Mouse (Mus musculus): ENCODE measurements around the gene Rab11fip5. TPM values are rescaled to one million over a fixed set of nuclear protein-coding genes. Genes with fewer than 3 reads are reported as not detected.

The Rab11fip5 gene
- polyA plus RNA-seq, 1 experiment from 2014 or later = 0.79 TPM

DNA sequence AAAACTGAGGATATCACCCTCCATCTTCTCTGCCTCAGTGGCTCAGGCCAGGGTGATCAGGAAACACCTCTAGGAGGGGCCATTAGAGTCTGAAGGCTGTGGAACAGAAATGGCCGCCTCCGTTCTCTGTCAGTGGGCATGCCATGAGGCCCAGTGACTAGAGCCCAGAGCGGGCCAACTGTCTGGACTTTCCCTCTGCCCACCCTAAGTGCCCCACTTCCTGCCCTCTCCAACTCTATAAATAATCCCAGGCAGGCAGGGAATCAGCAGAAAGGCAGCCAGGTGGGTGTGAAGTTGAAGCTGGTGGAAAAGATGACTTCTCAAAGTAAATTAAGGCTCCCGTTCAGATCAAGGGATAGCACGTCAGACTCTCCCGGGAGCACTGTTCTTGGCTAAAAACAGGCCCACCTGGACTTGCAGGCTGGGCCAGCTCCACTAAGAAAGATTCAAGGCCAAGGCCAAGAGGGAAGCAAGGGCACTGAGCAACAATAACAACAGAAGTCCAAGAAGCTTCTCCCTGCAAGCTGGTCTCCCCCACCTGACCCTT is 2.5 kb downstream of the Rab11fip5 start:
- H3K9ac ChIP-seq = no peak overlapping the region
- peaks cover 28% of the 10 kb centered on the region for H3K27me3 ChIP-seq (replicated peaks)
- no peak for ATAC-seq
- H3K9me3 ChIP-seq (replicated peaks) = no peaks in the 10 kb centered on the region
- H3K4me2 ChIP-seq = no peak overlapping the region
- no peaks in the 10 kb centered on the region for H3K36me3 ChIP-seq
- H3K27ac ChIP-seq = no peak overlapping the region
- peaks cover 49% of the 10 kb centered on the region for H3K4me1 ChIP-seq
- no peak overlapping the region for H3K4me3 ChIP-seq
- 83% methylated on average over 6 of the region's 6 CpGs for WGBS (ENCODE audit: insufficient replicate concordance)

- Histone ChIP-seq H3K27me3 (replicated peaks) (peaks cover 28% of the 10 kb centered on the region), H3K36me3 (no peaks in the 10 kb centered on the region), H3K9ac (no peak overlapping the region), H3K4me1 (peaks cover 48% of the 10 kb centered on the region), H3K4me2 (no peak overlapping the region), H3K27ac (no peak overlapping the region), H3K4me3 (no peak overlapping the region), H3K9me3 (replicated peaks) (no peaks in the 10 kb centered on the region)
- WGBS (ENCODE audit: insufficient replicate concordance) = 84% methylated on average over 9 of the region's 9 CpGs
- no peak for ATAC-seq
Observed at GRCm38 (mm10) chr6:85370666-85371430, 3.6 kb downstream of the Rab11fip5 start.

DNA sequence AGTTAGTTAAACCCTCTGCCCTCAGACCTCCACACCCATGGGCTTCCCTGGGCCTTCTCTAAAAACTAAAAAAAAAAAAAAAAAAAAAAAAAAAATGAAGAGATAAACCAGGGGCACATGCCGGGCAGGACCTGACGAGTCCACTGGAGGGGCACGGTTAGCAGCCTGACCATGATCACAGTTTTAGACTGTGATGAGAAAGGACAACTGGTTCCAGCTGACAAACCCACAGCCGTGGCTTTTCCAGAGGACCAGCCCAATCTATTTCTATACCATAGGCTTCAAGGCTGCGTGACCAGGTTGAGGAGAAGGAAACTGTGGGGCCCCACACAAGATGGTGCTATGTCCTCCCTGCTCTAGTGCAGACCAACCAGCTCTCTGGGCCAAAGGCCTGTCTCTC is 4.4 kb downstream of the Rab11fip5 start:
- H3K36me3 ChIP-seq = no peaks in the 10 kb centered on the region
- no peak overlapping the region for H3K4me2 ChIP-seq
- no peaks in the 10 kb centered on the region for H3K9me3 ChIP-seq (replicated peaks)
- WGBS (ENCODE audit: insufficient replicate concordance) = 68% methylated on average over 5 of the region's 5 CpGs
- no peak overlapping the region for H3K4me3 ChIP-seq
- no peak overlapping the region for H3K27ac ChIP-seq
- peaks cover 28% of the 10 kb centered on the region for H3K27me3 ChIP-seq (replicated peaks)
- peaks cover 43% of the 10 kb centered on the region for H3K4me1 ChIP-seq
- H3K9ac ChIP-seq = no peak overlapping the region
- ATAC-seq = no peak

DNA sequence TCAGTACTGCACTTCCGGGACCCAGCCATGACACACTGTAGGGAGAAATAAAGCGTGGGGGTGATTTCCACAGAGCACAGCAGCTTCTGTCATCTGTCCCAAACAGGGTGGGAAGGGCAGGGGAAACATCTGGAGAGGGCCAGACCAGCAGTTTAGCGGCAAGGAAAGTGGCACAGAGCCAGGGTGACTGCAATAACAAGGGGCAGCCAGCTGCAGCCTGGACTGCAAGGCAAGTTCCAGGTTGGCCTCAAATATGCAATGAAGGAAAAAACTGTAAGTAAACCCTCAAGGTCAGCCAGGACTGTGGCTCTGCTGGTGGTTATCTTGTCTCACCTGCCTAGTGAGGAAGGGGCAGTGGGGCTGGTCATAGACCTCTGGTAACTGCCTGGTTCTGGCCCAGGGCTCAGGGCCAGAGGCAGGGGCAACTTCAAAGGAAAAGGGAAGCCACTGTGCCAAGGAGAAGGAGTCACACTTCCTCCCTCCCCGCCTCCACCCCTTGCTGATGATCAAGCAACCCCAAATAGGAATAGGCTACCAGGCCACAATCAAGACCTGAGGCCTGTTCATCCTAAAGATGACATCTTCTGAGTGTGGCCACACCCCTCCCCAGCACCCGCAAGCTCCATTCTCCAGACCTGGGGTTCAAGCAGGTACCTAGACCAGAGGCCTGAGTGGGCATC is 5.1 kb downstream of the Rab11fip5 start:
- H3K4me2 ChIP-seq = no peak overlapping the region
- no peak overlapping the region for H3K27ac ChIP-seq
- no peaks in the 10 kb centered on the region for H3K9me3 ChIP-seq (replicated peaks)
- no peak overlapping the region for H3K4me3 ChIP-seq
- H3K36me3 ChIP-seq = no peaks in the 10 kb centered on the region
- peaks cover 38% of the 10 kb centered on the region for H3K4me1 ChIP-seq
- no peak for ATAC-seq
- WGBS (ENCODE audit: insufficient replicate concordance) = 75% methylated on average over 5 of the region's 5 CpGs
- H3K27me3 ChIP-seq (replicated peaks) = peaks cover 28% of the 10 kb centered on the region
- no peak overlapping the region for H3K9ac ChIP-seq

- no peaks in the 10 kb centered on the region for H3K36me3 ChIP-seq
- H3K27ac ChIP-seq = no peak overlapping the region
- 52% methylated on average over 5 of the region's 5 CpGs for WGBS (ENCODE audit: insufficient replicate concordance)
- peaks cover 23% of the 10 kb centered on the region for H3K27me3 ChIP-seq (replicated peaks)
- no peak for ATAC-seq
- no peaks in the 10 kb centered on the region for H3K9me3 ChIP-seq (replicated peaks)
- H3K9ac ChIP-seq = no peak overlapping the region
- H3K4me3 ChIP-seq = no peak overlapping the region
- no peak overlapping the region for H3K4me2 ChIP-seq
- H3K4me1 ChIP-seq = peaks cover 32% of the 10 kb centered on the region
Observed at GRCm38 (mm10) chr6:85368722-85369121, 5.7 kb downstream of the Rab11fip5 start.

GRCm38 (mm10) chr6:85368166-85368565 is 6.3 kb downstream of the Rab11fip5 start:
- ATAC-seq = no peak
- H3K27ac ChIP-seq = no peak overlapping the region
- H3K27me3 ChIP-seq (replicated peaks) = peaks cover 17% of the 10 kb centered on the region
- no peaks in the 10 kb centered on the region for H3K36me3 ChIP-seq
- 80% methylated on average over 1 of the region's 1 CpGs for WGBS (ENCODE audit: insufficient replicate concordance)
- H3K4me3 ChIP-seq = no peak overlapping the region
- no peak overlapping the region for H3K9ac ChIP-seq
- no peak overlapping the region for H3K4me2 ChIP-seq
- peaks cover 31% of the 10 kb centered on the region for H3K4me1 ChIP-seq
- H3K9me3 ChIP-seq (replicated peaks) = no peaks in the 10 kb centered on the region

- Histone ChIP-seq H3K9me3 (replicated peaks) (no peaks in the 10 kb centered on the region), H3K4me1 (peaks cover 31% of the 10 kb centered on the region), H3K4me2 (no peak overlapping the region), H3K36me3 (no peaks in the 10 kb centered on the region), H3K9ac (no peak overlapping the region), H3K27ac (no peak overlapping the region), H3K27me3 (replicated peaks) (no peaks in the 10 kb centered on the region), H3K4me3 (no peak overlapping the region)
- 14% methylated on average over 1 of the region's 1 CpGs for WGBS (ENCODE audit: insufficient replicate concordance)
- ATAC-seq = no peak
Observed at GRCm38 (mm10) chr6:85366387-85366786, 8.0 kb downstream of the Rab11fip5 start.

- H3K27me3 ChIP-seq (replicated peaks) = no peaks in the 10 kb centered on the region
- no peaks in the 10 kb centered on the region for H3K36me3 ChIP-seq
- no peak overlapping the region for H3K4me2 ChIP-seq
- peaks cover 27% of the 10 kb centered on the region for H3K4me1 ChIP-seq
- 59% methylated on average over 5 of the region's 5 CpGs for WGBS (ENCODE audit: insufficient replicate concordance)
- H3K9me3 ChIP-seq (replicated peaks) = no peaks in the 10 kb centered on the region
- H3K9ac ChIP-seq = no peak overlapping the region
- no peak overlapping the region for H3K27ac ChIP-seq
- H3K4me3 ChIP-seq = no peak overlapping the region
- no peak for ATAC-seq
Observed at GRCm38 (mm10) chr6:85364439-85364838, 10.0 kb downstream of the Rab11fip5 start.

- Histone ChIP-seq H3K27me3 (replicated peaks) (no peaks in the 10 kb centered on the region), H3K4me2 (no peak overlapping the region), H3K9me3 (replicated peaks) (no peaks in the 10 kb centered on the region), H3K4me3 (no peak overlapping the region), H3K36me3 (no peaks in the 10 kb centered on the region), H3K9ac (no peak overlapping the region), H3K4me1 (peaks cover 22% of the 10 kb centered on the region), H3K27ac (no peak overlapping the region)
- WGBS (ENCODE audit: insufficient replicate concordance) = 77% methylated on average over 4 of the region's 4 CpGs
- ATAC-seq = no peak
Observed at GRCm38 (mm10) chr6:85363906-85364260, 10.6 kb downstream of the Rab11fip5 start.

DNA sequence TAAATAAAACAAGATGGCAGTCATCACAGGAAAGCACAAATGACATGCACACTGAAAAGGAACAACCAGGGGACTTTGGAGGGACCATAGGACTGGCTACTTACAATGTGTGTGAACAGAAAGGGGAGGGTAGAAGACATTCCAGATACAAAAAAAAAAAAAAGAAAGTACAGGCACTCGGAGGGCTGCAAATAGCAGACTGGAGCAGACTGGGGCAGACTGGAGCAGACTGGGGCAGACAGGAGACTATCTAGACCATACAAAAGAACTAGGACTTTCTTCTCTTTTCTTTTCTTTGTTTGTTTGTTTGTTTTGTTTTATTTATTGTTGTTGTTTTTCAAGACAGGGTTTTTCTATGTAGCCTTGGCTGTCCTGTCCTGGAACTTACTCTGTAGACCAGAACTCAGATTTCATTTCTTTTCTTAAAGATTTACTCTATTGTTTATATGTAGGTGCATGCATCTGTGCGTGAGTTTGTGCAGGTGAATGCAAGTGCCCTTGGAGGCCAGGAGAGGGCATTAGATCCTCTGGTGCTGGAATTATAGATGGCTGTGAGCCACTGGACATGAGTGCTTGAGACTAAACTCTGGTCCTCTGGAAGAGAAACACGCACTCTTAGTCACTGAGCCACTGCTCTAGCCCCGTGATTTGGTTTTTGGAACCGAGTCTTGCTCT is 11.1 kb downstream of the Rab11fip5 start:
- WGBS (ENCODE audit: insufficient replicate concordance) = 73% methylated on average over 5 of the region's 5 CpGs

GRCm38 (mm10) chr6:85362610-85363009 is 11.8 kb downstream of the Rab11fip5 start:
- H3K36me3 ChIP-seq = no peaks in the 10 kb centered on the region
- H3K27me3 ChIP-seq (replicated peaks) = peaks cover 2% of the 10 kb centered on the region; the same call in 1 of the 2 replicates
- H3K9me3 ChIP-seq (replicated peaks) = no peaks in the 10 kb centered on the region
- H3K27ac ChIP-seq = no peak overlapping the region
- no peak overlapping the region for H3K4me3 ChIP-seq
- no peak overlapping the region for H3K4me2 ChIP-seq
- no peak overlapping the region for H3K9ac ChIP-seq
- H3K4me1 ChIP-seq = peaks cover 15% of the 10 kb centered on the region
- no peak for ATAC-seq
- 61% methylated on average over 5 of the region's 5 CpGs for WGBS (ENCODE audit: insufficient replicate concordance)

More for the DNA sequence above, 11.1 kb downstream of the Rab11fip5 start:
- no peak overlapping the region for H3K27ac ChIP-seq
- H3K9ac ChIP-seq = no peak overlapping the region
- no peak overlapping the region for H3K4me3 ChIP-seq
- H3K4me1 ChIP-seq = peaks cover 18% of the 10 kb centered on the region
- no peaks in the 10 kb centered on the region for H3K27me3 ChIP-seq (replicated peaks)
- H3K9me3 ChIP-seq (replicated peaks) = no peaks in the 10 kb centered on the region
- no peak overlapping the region for H3K4me2 ChIP-seq
- ATAC-seq = no peak
- no peaks in the 10 kb centered on the region for H3K36me3 ChIP-seq

- no peaks in the 10 kb centered on the region for H3K36me3 ChIP-seq
- no peaks in the 10 kb centered on the region for H3K9me3 ChIP-seq (replicated peaks)
- no peak overlapping the region for H3K4me3 ChIP-seq
- H3K27ac ChIP-seq = no peak overlapping the region
- H3K4me1 ChIP-seq = no peaks in the 10 kb centered on the region
- H3K27me3 ChIP-seq (replicated peaks) = peaks cover 4% of the 10 kb centered on the region; the same call in 1 of the 2 replicates
- WGBS (ENCODE audit: insufficient replicate concordance) = 69% methylated on average over 5 of the region's 5 CpGs
- H3K4me2 ChIP-seq = no peak overlapping the region
- no peak overlapping the region for H3K9ac ChIP-seq
- ATAC-seq = no peak
Observed at GRCm38 (mm10) chr6:85360311-85360710, 14.1 kb downstream of the Rab11fip5 start.

All from liver, embryonic 12.5 days (tissue).